Mouse (Mus musculus): ENCODE results near the gene Lpar5. TPM values are rescaled to one million over a fixed set of nuclear protein-coding genes. Genes with fewer than 3 reads are reported as not detected.

Lpar5 gene
- polyA plus RNA-seq, 1 experiment: 1.0 TPM

- TF ChIP-seq POLR2A (IDR thresholded peaks at IDR 0.05; ENCODE audit: borderline replicate concordance, extremely low read depth, insufficient read depth, insufficient read length, poor library complexity, severe bottlenecking) (no peak), CTCF (IDR thresholded peaks at IDR 0.05; ENCODE audit: borderline replicate concordance, extremely low read depth, insufficient read depth, insufficient read length) (no peak)
- peak; percentile 97 for DNase-seq (ENCODE audit: low read depth)
These were observed 21.0 kb downstream of the Lpar5 start for GRCm38 (mm10) chr6:125088561-125089321.

- TF ChIP-seq POLR2A (IDR thresholded peaks at IDR 0.05; ENCODE audit: borderline replicate concordance, extremely low read depth, insufficient read depth, insufficient read length, poor library complexity, severe bottlenecking) (peak; percentile 13; the same call in 1 of the 2 replicates), CTCF (IDR thresholded peaks at IDR 0.05; ENCODE audit: borderline replicate concordance, extremely low read depth, insufficient read depth, insufficient read length) (no peak)
- peak; percentile 93 for DNase-seq (ENCODE audit: low read depth)
These were observed 22.0 kb downstream of the Lpar5 start for GRCm38 (mm10) chr6:125089521-125090321.

GRCm38 (mm10) chr6:125090341-125091085 is 22.8 kb downstream of the Lpar5 start:
- TF ChIP-seq CTCF (IDR thresholded peaks at IDR 0.05; ENCODE audit: borderline replicate concordance, extremely low read depth, insufficient read depth, insufficient read length) (no peak), POLR2A (IDR thresholded peaks at IDR 0.05; ENCODE audit: borderline replicate concordance, extremely low read depth, insufficient read depth, insufficient read length, poor library complexity, severe bottlenecking) (no peak)
- no peak for DNase-seq (ENCODE audit: low read depth)

GRCm38 (mm10) chr6:125092372-125092771 is 24.7 kb downstream of the Lpar5 start:
- no peak for TF ChIP-seq CTCF (IDR thresholded peaks at IDR 0.05; ENCODE audit: borderline replicate concordance, extremely low read depth, insufficient read depth, insufficient read length)
- TF ChIP-seq POLR2A (IDR thresholded peaks at IDR 0.05; ENCODE audit: borderline replicate concordance, extremely low read depth, insufficient read depth, insufficient read length, poor library complexity, severe bottlenecking): no peak
- no peak for DNase-seq (ENCODE audit: low read depth)

- DNase-seq (ENCODE audit: low read depth): no peak
- TF ChIP-seq POLR2A (IDR thresholded peaks at IDR 0.05; ENCODE audit: borderline replicate concordance, extremely low read depth, insufficient read depth, insufficient read length, poor library complexity, severe bottlenecking) (no peak), CTCF (IDR thresholded peaks at IDR 0.05; ENCODE audit: borderline replicate concordance, extremely low read depth, insufficient read depth, insufficient read length) (no peak)
These were observed 27.1 kb downstream of the Lpar5 start for GRCm38 (mm10) chr6:125094843-125095242.

- peak; percentile 98 for DNase-seq (ENCODE audit: low read depth)
- TF ChIP-seq POLR2A (IDR thresholded peaks at IDR 0.05; ENCODE audit: borderline replicate concordance, extremely low read depth, insufficient read depth, insufficient read length, poor library complexity, severe bottlenecking): peak; percentile 56; the same call in 1 of the 2 replicates
- TF ChIP-seq CTCF (IDR thresholded peaks at IDR 0.05; ENCODE audit: borderline replicate concordance, extremely low read depth, insufficient read depth, insufficient read length): no peak
These were observed 27.9 kb downstream of the Lpar5 start, which contains the start of gene Chd4 for GRCm38 (mm10) chr6:125095391-125096278. Gene Chd4, plus strand, starts transcription at chr6:125095981.

- no peak for DNase-seq (ENCODE audit: low read depth)
- TF ChIP-seq POLR2A (IDR thresholded peaks at IDR 0.05; ENCODE audit: borderline replicate concordance, extremely low read depth, insufficient read depth, insufficient read length, poor library complexity, severe bottlenecking) (no peak), CTCF (IDR thresholded peaks at IDR 0.05; ENCODE audit: borderline replicate concordance, extremely low read depth, insufficient read depth, insufficient read length) (no peak)
These were observed 28.5 kb downstream of the Lpar5 start for GRCm38 (mm10) chr6:125096279-125096596.

- DNase-seq (ENCODE audit: low read depth): peak; percentile 70
- no peak for TF ChIP-seq POLR2A (IDR thresholded peaks at IDR 0.05; ENCODE audit: borderline replicate concordance, extremely low read depth, insufficient read depth, insufficient read length, poor library complexity, severe bottlenecking)
- TF ChIP-seq CTCF (IDR thresholded peaks at IDR 0.05; ENCODE audit: borderline replicate concordance, extremely low read depth, insufficient read depth, insufficient read length): no peak
These were observed 29.1 kb downstream of the Lpar5 start for GRCm38 (mm10) chr6:125096597-125097345.

- DNase-seq (ENCODE audit: low read depth): peak; percentile 39
These were observed 29.6 kb downstream of the Lpar5 start for GRCm38 (mm10) chr6:125097346-125097689.

GRCm38 (mm10) chr6:125097951-125098350 is 30.2 kb downstream of the Lpar5 start:
- TF ChIP-seq POLR2A (IDR thresholded peaks at IDR 0.05; ENCODE audit: borderline replicate concordance, extremely low read depth, insufficient read depth, insufficient read length, poor library complexity, severe bottlenecking) (no peak), CTCF (IDR thresholded peaks at IDR 0.05; ENCODE audit: borderline replicate concordance, extremely low read depth, insufficient read depth, insufficient read length) (no peak)
- no peak for DNase-seq (ENCODE audit: low read depth)

More at GRCm38 (mm10) chr6:125097346-125097689, 29.6 kb downstream of the Lpar5 start:
- TF ChIP-seq POLR2A (IDR thresholded peaks at IDR 0.05; ENCODE audit: borderline replicate concordance, extremely low read depth, insufficient read depth, insufficient read length, poor library complexity, severe bottlenecking): no peak
- no peak for TF ChIP-seq CTCF (IDR thresholded peaks at IDR 0.05; ENCODE audit: borderline replicate concordance, extremely low read depth, insufficient read depth, insufficient read length)
